Mouse (Mus musculus): Measurements from ENCODE around the gene Pnpla5.
"Not testable (repeated sequence)": the region's sequence is repeated elsewhere in the genome, so short reads cannot be mapped to it uniquely, and the experiment has no call there.

The Pnpla5 gene

GRCm38 (mm10) chr15:84123075-84123474 is at the start of gene Pnpla5:
Gene Pnpla5 (minus strand): TSS chr15:84123175.
- no peak for DNase-seq

- DNase-seq, result no peak
Observed at GRCm38 (mm10) chr15:84171166-84171565, 48.2 kb upstream of the Pnpla5 start.

GRCm38 (mm10) chr15:84169511-84169910 is 46.5 kb upstream of the Pnpla5 start:
- no peak for DNase-seq

GRCm38 (mm10) chr15:84168170-84169161 is 45.5 kb upstream of the Pnpla5 start:
- no peak for DNase-seq

- peak; percentile 60 to 62 for DNase-seq
Observed at GRCm38 (mm10) chr15:84167600-84167999, 44.6 kb upstream of the Pnpla5 start, which contains the start of gene Pnpla3. Gene Pnpla3 (plus strand): TSS chr15:84167837.

- DNase-seq, result no peak
Observed at GRCm38 (mm10) chr15:84166818-84167217, 43.8 kb upstream of the Pnpla5 start.

GRCm38 (mm10) chr15:84161871-84162270 is 38.9 kb upstream of the Pnpla5 start:
- DNase-seq, result no peak

- not testable (repeated sequence) for DNase-seq
Observed at GRCm38 (mm10) chr15:84157530-84157929, 34.6 kb upstream of the Pnpla5 start.

GRCm38 (mm10) chr15:84156158-84156557 is 33.2 kb upstream of the Pnpla5 start:
- no peak for DNase-seq

GRCm38 (mm10) chr15:84140929-84141328 is 18.0 kb upstream of the Pnpla5 start:
- DNase-seq, result no peak

- DNase-seq, result no peak
Observed at GRCm38 (mm10) chr15:84140109-84140508, 17.1 kb upstream of the Pnpla5 start.

- no peak for DNase-seq
Observed at GRCm38 (mm10) chr15:84139592-84140005, 16.6 kb upstream of the Pnpla5 start.

GRCm38 (mm10) chr15:84136473-84137415 is 13.8 kb upstream of the Pnpla5 start:
- DNase-seq, result no peak

GRCm38 (mm10) chr15:84135472-84135871 is 12.5 kb upstream of the Pnpla5 start:
- DNase-seq, result no peak

- no peak for DNase-seq
Observed at GRCm38 (mm10) chr15:84133440-84133839, 10.5 kb upstream of the Pnpla5 start.

- no peak for DNase-seq
Observed at GRCm38 (mm10) chr15:84131971-84132370, 9.0 kb upstream of the Pnpla5 start.

- no peak for DNase-seq
Observed at GRCm38 (mm10) chr15:84131096-84131786, 8.3 kb upstream of the Pnpla5 start.

GRCm38 (mm10) chr15:84126871-84127270 is 3.9 kb upstream of the Pnpla5 start:
- no peak for DNase-seq

- no peak for DNase-seq
Observed at GRCm38 (mm10) chr15:84126447-84126846, 3.5 kb upstream of the Pnpla5 start.

- no peak for DNase-seq
Observed at GRCm38 (mm10) chr15:84124086-84124485, 1.1 kb upstream of the Pnpla5 start.

- no peak for DNase-seq
Observed at GRCm38 (mm10) chr15:84121036-84121435, 1.9 kb downstream of the Pnpla5 start.

- no peak for DNase-seq
Observed at GRCm38 (mm10) chr15:84120612-84121011, 2.4 kb downstream of the Pnpla5 start.

Data from thymus, adult 18-20 months (tissue).